Mouse (Mus musculus) stomach, adult 2 months (tissue): ENCODE measurements around the gene H2-M5. TPM values are rescaled to one million over a fixed set of nuclear protein-coding genes. Genes with fewer than 3 reads are reported as not detected.

Experiments used
- polyA plus RNA-seq: library from polyadenylated mRNA; depleted of rRNA; stranded (reverse); fragments of >200 nt; gene quantifications from 2 replicates; pipeline ENCODE4 v1.2.3, GENCODE M21; 2012; rRNA removed

Gene H2-M5
- polyA plus RNA-seq, result 0.10 TPM in 1 of 2 replicates, not detected in the other

GRCm38 (mm10) chr17:36989437-36989836 lies at the start of gene H2-M5:
H2-M5 (minus strand) TSS chr17:36989537.

GRCm38 (mm10) chr17:37022628-37023576 lies 33.6 kb upstream of the H2-M5 start, which contains the start of gene Mog:
Mog (minus strand) TSS chr17:37023398.

GRCm38 (mm10) chr17:37000863-37001262 lies 11.5 kb upstream of the H2-M5 start, which contains the start of gene Zfp57:
Zfp57 (plus strand) TSS chr17:37001163.

GRCm38 (mm10) chr17:36981221-36981813 lies 8.0 kb downstream of the H2-M5 start, which contains the start of gene 2410137M14Rik:
2410137M14Rik (minus strand) TSS chr17:36981237.

GRCm38 (mm10) chr17:36957999-36958743 lies 31.2 kb downstream of the H2-M5 start, which contains the start of the genes Znrd1 and Znrd1as:
Znrd1 (minus strand) TSS chr17:36958559.
Znrd1as (plus strand) TSS chr17:36958592.

GRCm38 (mm10) chr17:36950981-36951947 lies 38.1 kb downstream of the H2-M5 start, which contains the start of gene Ppp1r11:
Ppp1r11 (minus strand) TSS chr17:36951741.

GRCm38 (mm10) chr17:36942791-36943471 lies 46.4 kb downstream of the H2-M5 start, which contains the start of gene Rnf39:
Rnf39 (plus strand) TSS chr17:36942918.

Other genes with a start within 250 kb of the H2-M5 start
- not detected in 2 replicates for gene H2-M10.5, start 216.6 kb downstream of the H2-M5 start, polyA plus RNA-seq
- not detected in 2 replicates for gene H2-M10.6, start 177.4 kb downstream of the H2-M5 start, polyA plus RNA-seq
- 9.8 and 11.9 TPM in 2 replicates for gene Trim26, start 152.4 kb downstream of the H2-M5 start, polyA plus RNA-seq
- gene Trim15, start 122.3 kb downstream of the H2-M5 start, polyA plus RNA-seq, result 0.23 and 0.24 TPM in 2 replicates
- gene Trim10, start 120.0 kb downstream of the H2-M5 start, polyA plus RNA-seq, result not detected in 2 replicates
- 0.14 and 0.38 TPM in 2 replicates for gene Trim40, start 99.4 kb downstream of the H2-M5 start, polyA plus RNA-seq
- not detected in 2 replicates for gene Trim31, start 91.4 kb downstream of the H2-M5 start, polyA plus RNA-seq
- 13.0 and 39.4 TPM in 2 replicates for gene Rnf39, start 46.6 kb downstream of the H2-M5 start, polyA plus RNA-seq
- 13.9 and 20.2 TPM in 2 replicates for gene Ppp1r11, start 37.8 kb downstream of the H2-M5 start, polyA plus RNA-seq
- 10.5 and 15.2 TPM in 2 replicates for gene Znrd1, start 31.0 kb downstream of the H2-M5 start, polyA plus RNA-seq
- 0.34 TPM in 1 of 2 replicates, not detected in the other for gene Znrd1as, start 30.9 kb downstream of the H2-M5 start, polyA plus RNA-seq
- not detected in 2 replicates for gene 2410137M14Rik, start 8.3 kb downstream of the H2-M5 start, polyA plus RNA-seq
- 0.31 and 0.65 TPM in 2 replicates for gene Zfp57, start 11.6 kb upstream of the H2-M5 start, polyA plus RNA-seq
- gene Mog, start 33.9 kb upstream of the H2-M5 start, polyA plus RNA-seq, result not detected in 2 replicates
- 8.1 and 12.3 TPM in 2 replicates for gene Gabbr1, start 56.4 kb upstream of the H2-M5 start, polyA plus RNA-seq
- not detected in 2 replicates for gene Olfr90, start 99.0 kb upstream of the H2-M5 start, polyA plus RNA-seq
- not detected in 2 replicates for gene Olfr91, start 108.7 kb upstream of the H2-M5 start, polyA plus RNA-seq
- not detected in 2 replicates for gene Olfr92, start 130.6 kb upstream of the H2-M5 start, polyA plus RNA-seq
- not detected in 2 replicates for gene Olfr93, start 172.0 kb upstream of the H2-M5 start, polyA plus RNA-seq
- gene Ubd, start 204.4 kb upstream of the H2-M5 start, polyA plus RNA-seq, result not detected in 2 replicates
- not detected in 2 replicates for gene Olfr94, start 211.5 kb upstream of the H2-M5 start, polyA plus RNA-seq
- not detected in 2 replicates for gene Olfr95, start 223.6 kb upstream of the H2-M5 start, polyA plus RNA-seq
- not detected in 2 replicates for gene Olfr96, start 230.6 kb upstream of the H2-M5 start, polyA plus RNA-seq
- not detected in 2 replicates for gene Olfr97, start 247.8 kb upstream of the H2-M5 start, polyA plus RNA-seq